Mouse (Mus musculus) inflammation-experienced regulatory T-cells, adult 6 months (primary cell): ENCODE results near the gene Nrtn. TPM values are rescaled to one million over a fixed set of nuclear protein-coding genes. Genes with fewer than 3 reads are reported as not detected.
A peak's percentile ranks its signal among the peaks of the same experiment; 100 is the strongest.

ENCODE experiments used
- ATAC-seq: one replicate; pipeline ENCODE4 v1.8.0; 2017
- polyA plus RNA-seq, 3 experiments: library from polyadenylated mRNA; unstranded; fragments of 100-300 nt; shearing (Covaris generic); gene quantifications; one replicate each; pipeline ENCODE4 v1.2.1; 2017

Nrtn gene
- polyA plus RNA-seq, 3 experiments from 2014 or later, result not detected

- ATAC-seq, result peak; percentile 25
Observed at GRCm38 (mm10) chr17:56762769-56763731, 5.7 kb upstream of the Nrtn start.

DNA sequence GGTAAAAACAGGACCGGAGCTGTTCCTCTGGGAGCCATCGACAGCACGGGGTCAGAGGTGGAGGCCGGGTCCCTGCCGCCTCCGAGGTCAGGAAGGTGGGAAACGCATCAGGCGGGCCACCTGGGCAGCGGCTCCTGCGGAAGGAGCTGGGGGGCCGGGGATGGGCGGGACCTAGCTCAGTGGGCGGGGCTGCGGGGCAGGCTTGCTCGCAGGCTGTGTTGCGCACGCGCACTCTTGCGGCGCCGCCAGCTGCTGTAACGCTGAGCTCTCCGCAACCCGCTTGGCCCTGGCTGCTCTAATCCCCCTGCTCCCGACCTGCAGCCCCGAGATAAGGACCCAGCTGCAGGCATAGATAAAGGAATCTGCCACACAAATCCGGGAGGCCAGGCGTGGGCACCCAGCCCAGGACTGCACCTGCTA is 4.7 kb upstream of the Nrtn start:
- peak; percentile 36 for ATAC-seq

- no peak for ATAC-seq
Observed at GRCm38 (mm10) chr17:56761077-56761476, 3.7 kb upstream of the Nrtn start.

DNA sequence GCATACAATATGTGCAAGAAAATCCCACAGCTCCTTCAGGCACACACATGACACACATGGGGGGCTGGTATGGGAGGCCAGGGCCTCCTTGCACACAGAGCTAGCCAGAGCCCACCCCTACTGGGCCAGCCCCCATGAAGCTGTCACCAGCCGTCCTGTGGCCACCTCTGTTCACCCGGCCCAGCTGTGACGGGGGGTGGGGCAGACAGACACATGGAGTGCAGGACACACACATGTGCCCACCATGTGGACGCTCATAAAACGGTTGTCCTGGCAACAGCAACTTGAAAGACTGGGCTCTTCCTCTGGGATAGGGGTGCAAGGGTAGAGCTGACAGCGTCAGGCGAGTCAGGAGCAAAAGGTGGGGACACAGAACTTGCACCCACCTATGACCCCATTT is 1.9 kb upstream of the Nrtn start:
- no peak for ATAC-seq

DNA sequence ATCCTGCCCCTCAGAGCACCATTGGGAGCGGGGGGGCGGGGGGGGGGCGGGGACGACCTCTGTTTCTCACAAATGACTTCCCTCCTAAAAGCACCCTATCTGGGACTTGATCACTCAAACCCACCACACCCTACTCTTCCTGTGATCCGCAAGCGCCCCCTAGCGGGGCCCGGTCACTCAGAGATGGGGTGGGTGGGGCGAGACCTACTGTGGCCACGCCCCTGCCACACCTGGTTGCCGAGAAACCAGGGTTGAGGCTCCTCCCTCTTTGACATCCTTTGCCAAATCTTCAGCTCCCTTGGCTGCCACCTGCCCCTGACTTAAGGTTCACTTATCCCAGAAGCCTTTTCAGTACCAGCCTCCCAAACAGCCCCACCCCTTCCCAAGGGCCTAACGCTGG is 802 bp upstream of the Nrtn start:
- ATAC-seq, result no peak

GRCm38 (mm10) chr17:56756703-56757399 is 479 bp downstream of the Nrtn start:
- ATAC-seq, result no peak

- ATAC-seq, result no peak
Observed at GRCm38 (mm10) chr17:56754271-56755185, 2.8 kb downstream of the Nrtn start.

GRCm38 (mm10) chr17:56753452-56753851 is 3.9 kb downstream of the Nrtn start:
- ATAC-seq, result no peak

DNA sequence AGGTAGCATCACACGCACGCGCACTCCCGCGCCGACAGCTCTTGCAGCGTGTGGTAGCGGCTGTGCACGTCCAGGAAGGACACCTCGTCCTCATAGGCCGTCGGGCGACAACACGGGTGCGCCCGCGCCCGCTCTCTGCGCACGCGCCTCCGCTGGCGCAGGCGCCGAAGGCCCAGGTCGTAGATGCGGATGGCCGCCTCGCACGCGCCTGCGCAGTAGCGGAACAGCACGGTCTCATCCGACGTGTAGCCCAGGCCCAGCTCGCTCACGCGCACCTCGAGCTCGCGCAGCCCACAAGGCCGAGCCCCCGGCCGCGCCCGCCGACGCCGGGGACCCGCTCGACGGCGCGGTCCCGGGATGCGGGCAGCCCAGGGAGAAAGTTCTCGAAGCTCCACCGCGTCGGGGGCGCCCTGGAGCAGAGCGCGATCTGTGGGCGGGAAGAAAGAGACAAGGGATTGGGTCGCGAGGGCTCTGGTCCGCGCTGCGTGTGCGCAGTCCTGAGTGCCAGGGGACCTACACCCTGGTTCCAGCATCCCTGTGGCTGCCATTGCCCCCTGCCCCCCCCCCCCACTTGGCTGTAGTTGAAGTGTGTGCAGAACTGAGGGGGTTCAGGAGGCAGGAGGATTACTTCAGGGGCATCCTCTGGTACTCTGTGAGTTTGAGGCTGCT is 5.8 kb downstream of the Nrtn start:
- ATAC-seq, result no peak

- ATAC-seq, result no peak
Observed at GRCm38 (mm10) chr17:56744173-56744572, 13.2 kb downstream of the Nrtn start.

- no peak for ATAC-seq
Observed at GRCm38 (mm10) chr17:56740788-56741160, 16.6 kb downstream of the Nrtn start.

DNA sequence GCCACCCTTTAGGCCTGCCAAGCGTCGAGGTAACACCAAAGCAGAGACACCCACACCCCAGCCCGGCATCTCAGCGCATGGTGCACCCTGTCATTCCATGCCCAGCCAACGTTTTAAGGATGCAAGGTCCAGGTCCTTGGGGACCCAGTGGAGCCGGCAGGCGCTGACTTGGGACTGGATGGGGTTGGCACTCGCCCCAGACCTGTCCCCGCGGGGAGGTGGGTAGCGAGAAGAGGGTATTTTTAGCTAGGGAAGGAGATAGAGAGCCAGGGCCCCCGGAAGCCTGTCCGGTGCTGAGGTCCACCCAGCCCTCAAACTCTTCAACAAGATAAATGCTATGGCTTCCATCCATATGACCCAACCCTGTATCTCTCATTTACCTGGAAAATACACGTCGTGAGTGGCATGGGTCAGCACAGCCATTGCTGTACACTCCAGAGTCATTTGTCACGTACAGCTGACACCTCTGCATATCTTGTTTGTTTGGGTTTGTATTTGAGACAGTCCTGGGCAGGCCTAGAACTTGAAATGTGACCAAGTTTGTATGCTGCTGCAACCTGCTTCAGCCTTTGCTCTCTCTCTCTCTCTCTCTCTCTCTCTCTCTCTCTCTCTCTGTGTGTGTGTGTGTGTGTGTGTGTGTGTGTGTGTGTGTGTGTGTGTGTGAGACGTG is 17.1 kb downstream of the Nrtn start:
- ATAC-seq, result no peak

- ATAC-seq, result no peak
Observed at GRCm38 (mm10) chr17:56738221-56738620, 19.1 kb downstream of the Nrtn start.

- no peak for ATAC-seq
Observed at GRCm38 (mm10) chr17:56736534-56736933, 20.8 kb downstream of the Nrtn start.

- no peak for ATAC-seq
Observed at GRCm38 (mm10) chr17:56729656-56730055, 27.7 kb downstream of the Nrtn start.

DNA sequence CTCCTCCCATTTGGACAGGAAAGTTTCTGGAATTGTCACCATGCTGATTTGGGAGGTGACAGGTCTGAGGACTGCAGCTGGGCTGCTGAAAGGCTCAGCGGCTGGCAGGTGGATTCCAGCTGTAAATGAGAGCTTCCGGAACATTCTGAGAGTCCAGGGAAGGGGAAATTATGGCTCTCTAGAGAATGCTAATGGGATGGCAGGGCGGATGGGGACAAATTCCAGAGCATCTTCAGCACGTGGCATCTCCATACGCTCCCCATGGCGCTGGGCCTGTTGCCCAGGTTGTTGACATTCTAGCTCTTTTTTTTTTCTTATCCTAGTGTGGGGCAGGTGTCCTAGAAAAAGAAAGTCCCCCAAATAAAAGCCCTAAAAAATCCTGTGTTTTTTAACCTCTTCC is 28.2 kb downstream of the Nrtn start:
- no peak for ATAC-seq

DNA sequence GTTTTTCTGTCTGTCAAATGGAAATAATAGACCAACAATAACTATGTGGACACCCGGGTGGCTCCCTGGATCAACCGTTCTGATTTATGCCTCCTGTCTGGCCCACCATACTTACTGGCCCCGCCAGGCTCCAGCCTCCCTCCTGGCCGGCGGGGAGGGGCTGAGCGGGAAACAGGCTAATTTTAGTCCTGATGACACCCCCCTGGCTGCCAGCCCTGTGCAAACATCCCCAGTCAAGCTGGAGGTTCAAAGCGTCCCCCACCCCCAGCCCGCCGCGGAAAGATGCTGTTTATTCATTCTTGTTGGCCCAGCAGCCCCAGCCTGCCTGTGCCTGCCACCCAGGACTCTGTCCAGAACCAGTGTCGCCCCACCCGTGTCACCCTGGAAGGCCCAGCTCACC is 29.2 kb downstream of the Nrtn start:
- ATAC-seq, result no peak

DNA sequence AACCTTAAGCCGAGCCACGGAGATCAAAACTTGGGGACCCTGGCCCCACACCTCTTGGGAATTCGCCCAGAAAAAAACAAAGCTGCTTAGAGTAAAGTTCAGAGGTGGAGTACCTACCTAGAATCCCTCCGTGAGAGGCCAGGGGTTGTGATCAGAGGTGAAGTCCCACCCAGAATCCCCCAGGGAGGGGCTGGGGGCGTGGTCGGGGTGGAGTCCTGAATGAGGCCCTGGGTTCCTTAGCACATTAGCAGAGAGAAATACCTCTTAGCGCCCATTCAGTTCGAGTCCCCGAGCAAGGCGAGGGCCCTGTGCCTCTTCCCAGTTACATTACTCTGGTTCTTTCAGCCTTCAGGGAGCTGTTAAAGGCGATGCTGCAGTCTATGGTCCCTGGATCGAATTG is 29.7 kb downstream of the Nrtn start:
- no peak for ATAC-seq

DNA sequence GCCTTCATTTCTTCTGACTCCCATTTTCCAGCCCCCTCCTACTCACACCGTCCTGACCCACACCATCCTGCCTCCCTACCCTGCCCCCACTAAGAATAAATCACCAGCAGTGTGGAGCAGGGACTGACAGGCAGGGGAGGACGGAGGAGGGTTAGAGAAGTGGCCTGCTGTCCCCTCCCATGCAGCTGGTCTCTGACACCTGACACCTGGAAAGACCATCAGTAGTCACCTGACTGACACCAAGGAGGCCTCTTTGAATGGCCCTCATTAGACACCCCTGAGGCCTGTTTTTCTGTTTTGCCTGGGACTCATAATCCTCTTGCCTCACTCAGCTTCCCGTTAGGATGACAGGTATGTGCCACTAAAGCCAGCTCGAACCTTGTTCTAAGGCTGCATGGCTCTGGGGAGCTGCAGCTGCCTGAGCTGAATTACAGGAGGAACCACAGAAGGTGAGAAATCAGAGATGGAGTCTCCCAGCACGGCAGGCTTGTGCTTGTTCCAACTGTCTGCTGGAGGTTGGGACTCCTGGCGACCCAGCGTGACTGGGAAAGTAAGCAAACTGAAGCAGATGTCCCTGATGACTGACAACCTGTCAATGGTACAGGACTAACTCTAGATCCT is 30.2 kb downstream of the Nrtn start:
- no peak for ATAC-seq

DNA sequence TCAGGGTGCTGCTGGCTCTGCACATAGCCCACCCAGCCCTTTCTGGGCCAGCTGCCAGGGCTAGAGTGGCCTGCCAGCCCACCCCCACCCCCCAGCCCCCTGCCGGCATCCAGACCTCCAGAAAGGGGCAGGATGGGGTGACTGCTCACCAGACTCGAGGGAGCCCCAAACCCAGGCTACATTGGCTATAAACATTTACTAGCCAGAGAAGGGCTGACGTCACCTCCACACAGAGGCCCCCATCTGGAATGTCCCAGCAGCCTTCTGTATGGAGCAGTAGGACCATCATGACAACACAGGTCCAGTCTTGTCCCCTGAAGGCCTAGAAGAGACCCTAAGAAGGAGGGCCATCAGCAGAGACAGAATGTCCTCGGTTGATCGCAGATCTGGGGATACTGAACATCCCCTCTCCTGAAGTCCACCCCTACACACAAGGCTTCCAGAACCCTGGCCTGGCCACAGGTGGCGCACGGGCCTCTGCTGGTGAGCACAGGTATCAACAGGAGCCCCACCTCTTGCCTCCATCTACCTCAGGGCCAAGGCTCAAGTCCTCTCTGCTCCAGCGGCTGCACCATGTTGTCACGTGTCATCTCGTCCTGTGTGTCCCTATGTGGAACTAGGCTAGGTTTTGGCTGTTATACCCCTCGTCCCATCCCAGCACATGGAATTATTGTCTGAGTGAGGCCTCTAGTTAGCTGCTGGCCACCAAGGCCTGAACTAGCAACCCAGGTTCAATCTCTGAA is 33.7 kb downstream of the Nrtn start:
- ATAC-seq, result no peak
